Mouse (Mus musculus) ovary, postnatal 36 days (tissue): Measurements from ENCODE around the gene Tfap2e.

Source experiments
- DNase-seq: peaks from one replicate; pipeline ENCODE4 v3.0.0; 2022; ENCODE audit warnings: low spot score, mixed read lengths

The Tfap2e gene

GRCm38 (mm10) chr4:126696908-126697307 is 39.1 kb downstream of the Tfap2e start:
- DNase-seq = no peak

GRCm38 (mm10) chr4:126693021-126693420 is 43.0 kb downstream of the Tfap2e start:
- no peak for DNase-seq

- no peak for DNase-seq
Measured at GRCm38 (mm10) chr4:126689457-126689856, 46.6 kb downstream of the Tfap2e start.

GRCm38 (mm10) chr4:126683084-126683483 is 53.0 kb downstream of the Tfap2e start:
- no peak for DNase-seq

- DNase-seq = no peak
Measured at GRCm38 (mm10) chr4:126682298-126682697, 53.7 kb downstream of the Tfap2e start.

GRCm38 (mm10) chr4:126677054-126678003 is 58.7 kb downstream of the Tfap2e start, which contains the start of gene Psmb2:
Psmb2 (plus strand) TSS chr4:126677630.
- peak; percentile 98 for DNase-seq

- no peak for DNase-seq
Measured at GRCm38 (mm10) chr4:126667075-126667474, 69.0 kb downstream of the Tfap2e start.
